Mouse (Mus musculus) frontal cortex, adult 2 months (tissue): Measurements from ENCODE around the gene Abca2. TPM values are rescaled to one million over a fixed set of nuclear protein-coding genes. Genes with fewer than 3 reads are reported as not detected.
A peak's percentile ranks its signal among the peaks of the same experiment; 100 is the strongest.

Source experiments
- DNase-seq, 2 experiments: peaks; one replicate each; pipeline ENCODE4 v3.0.0; 2022; ENCODE audit warnings: low spot score in 1 of 2; ENCODE audit errors: extremely low spot score in 1 of 2
- polyA plus RNA-seq: library from polyadenylated mRNA; depleted of rRNA; stranded (reverse); fragments of >200 nt; gene quantifications from 2 replicates; pipeline ENCODE4 v1.2.3, GENCODE M21; 2012

The Abca2 gene
- polyA plus RNA-seq, 1 experiment: 107 TPM

DNA sequence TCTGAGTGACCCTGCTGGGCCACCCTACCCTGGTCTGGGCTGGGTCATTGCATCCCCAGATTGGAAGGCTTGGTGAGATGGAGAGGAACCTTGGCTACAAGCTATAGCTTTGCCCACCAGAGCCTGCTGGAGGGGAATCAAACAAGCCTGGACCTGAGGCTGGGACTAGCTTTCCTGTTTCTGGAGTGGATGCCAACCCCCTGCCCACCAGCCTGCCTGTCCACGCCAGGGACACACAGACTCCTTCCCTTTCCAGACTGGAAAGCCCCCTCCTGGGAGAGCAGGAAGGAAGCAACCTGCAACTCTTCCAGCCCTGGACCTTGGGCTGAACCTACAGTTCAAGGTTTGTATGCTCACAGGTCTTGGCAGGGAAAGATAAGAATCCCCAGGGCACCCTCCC, 4.9 kb upstream of the Abca2 start:
- no peak for DNase-seq

DNA sequence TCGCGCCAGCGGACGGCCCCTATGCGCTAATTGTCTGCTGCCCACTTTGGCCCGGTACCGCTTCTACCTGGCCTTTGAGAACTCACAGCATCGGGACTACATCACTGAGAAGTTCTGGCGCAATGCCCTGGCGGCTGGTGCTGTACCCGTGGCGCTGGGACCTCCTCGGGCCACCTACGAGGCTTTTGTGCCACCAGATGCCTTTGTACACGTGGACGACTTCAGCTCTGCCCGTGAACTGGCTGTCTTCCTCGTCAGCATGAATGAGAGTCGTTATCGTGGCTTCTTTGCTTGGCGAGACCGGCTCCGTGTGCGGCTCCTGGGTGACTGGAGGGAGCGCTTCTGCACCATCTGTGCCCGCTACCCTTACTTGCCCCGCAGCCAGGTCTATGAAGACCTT, 3.0 kb upstream of the Abca2 start:
- no peak for DNase-seq

DNA sequence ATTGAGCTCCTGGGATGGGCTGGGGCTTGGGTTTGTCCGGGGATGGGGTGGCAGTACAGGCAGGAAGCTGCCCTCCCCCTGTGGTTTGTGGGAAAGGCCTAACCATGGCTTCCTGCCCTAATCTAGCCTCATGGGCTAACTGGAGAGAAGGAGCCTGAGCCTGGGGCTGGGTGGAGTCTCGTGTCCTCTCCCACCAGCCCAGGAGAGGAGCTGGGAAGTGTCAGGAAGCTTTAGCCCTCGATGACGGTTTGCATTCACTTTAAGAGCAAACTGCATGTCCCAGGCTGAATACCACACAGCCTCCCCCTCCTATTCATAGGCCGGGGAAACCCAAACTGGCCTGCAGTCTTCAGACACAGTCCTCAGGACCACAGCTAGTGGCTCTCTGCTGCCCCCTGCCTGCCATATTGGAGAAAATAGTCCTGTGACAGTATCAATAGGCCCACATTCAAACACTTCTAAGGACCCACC, 1.7 kb upstream of the Abca2 start:
- peak in 1 of 2 experiments; percentile 77 for DNase-seq

DNA sequence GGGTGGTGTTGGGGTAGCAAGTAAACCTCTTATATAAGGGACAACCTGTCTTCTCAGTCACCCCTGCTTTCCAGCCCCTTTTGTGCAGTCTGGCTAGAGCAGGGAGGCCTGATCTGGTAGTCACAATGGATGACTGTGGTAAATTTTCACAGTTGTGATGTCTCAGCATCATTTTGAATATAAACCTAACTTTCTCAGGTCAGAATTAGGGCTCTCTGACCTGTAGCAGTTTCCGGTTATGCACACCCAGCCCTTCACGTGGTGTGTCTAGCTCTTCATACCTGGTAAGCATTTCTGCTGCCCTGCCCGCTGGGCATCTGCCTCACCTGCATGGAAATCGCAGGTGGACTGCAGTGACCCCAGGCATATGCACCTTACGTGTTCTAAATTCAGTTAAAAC, 1.2 kb upstream of the Abca2 start:
- no peak for DNase-seq

DNA sequence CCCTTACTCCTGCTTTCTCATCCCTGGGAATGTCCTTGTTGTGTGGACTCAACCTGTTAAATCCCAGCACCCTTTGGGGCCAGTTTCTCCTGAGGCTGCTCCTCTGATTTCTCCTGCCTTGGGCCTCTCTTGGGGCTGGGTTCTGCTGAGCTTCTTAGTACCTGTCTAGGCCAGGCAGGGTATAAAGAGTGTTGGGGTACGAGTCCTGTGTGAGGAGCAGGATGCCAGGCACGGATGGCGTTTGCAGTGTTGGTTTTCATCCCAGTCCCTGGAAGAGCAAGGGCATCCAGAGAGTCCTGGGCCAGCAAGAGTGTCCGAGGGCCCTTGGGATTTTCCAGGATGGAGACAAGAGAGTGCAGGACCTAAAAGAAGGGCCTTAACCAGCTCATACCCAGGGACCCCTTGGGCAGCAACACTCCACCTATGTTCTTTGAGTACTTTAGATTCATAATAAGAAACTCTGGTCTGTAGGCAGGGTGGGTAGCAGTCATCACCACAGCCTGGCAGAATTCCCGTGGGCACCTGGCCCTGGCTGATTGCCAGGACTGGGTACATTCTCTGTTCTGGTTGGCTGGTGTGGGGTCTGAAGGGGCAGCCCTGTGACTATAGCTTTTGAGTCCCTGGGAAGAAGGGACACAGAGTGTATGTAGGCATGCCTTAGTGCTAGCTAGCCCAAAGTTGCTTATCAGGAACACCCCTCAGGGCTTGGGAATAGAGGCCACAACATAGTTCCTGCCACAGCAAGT, 1.1 kb downstream of the Abca2 start:
- DNase-seq: peak in 1 of 2 experiments; percentile 40

DNA sequence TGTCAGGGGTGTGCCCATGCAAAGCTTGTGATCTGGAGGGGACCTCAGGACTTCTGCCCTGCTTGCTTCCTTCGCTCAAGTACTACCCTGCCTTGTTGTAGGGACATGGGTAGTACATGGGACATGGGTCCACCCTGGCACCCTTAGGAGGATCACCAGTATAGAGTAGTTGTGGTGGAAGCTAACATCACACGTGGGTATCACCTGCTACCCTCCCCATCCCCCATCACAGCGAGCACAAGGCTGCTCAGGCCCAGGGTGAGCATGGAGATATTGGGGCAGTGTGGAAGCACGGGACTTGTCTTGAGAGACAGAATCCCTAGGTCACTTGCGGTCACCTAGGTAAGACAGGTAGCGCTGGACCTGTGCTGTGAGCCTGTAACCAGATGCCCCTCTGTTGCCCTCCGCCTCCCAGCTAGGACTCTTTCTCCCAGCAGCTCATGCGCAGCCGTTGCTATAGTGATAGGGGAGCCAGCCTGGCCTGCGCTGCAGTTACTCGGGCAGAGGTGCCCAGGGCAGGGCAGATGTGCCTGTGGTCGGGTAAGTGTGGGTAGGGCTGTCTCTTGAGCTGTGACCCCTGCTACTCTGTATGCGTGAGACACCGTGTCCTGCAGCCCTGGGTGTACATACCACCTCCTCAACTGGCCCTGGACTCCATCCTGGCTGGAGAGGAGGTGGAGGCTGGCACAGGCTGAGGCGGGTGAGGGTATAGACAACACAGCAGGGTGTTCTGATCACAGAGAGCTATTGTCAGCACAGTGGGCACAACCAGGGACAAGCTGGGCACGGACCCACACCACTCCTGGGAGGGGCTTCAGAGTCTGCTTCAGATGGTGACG, 2.1 kb downstream of the Abca2 start:
- DNase-seq: peak in 1 of 2 experiments; percentile 35

DNA sequence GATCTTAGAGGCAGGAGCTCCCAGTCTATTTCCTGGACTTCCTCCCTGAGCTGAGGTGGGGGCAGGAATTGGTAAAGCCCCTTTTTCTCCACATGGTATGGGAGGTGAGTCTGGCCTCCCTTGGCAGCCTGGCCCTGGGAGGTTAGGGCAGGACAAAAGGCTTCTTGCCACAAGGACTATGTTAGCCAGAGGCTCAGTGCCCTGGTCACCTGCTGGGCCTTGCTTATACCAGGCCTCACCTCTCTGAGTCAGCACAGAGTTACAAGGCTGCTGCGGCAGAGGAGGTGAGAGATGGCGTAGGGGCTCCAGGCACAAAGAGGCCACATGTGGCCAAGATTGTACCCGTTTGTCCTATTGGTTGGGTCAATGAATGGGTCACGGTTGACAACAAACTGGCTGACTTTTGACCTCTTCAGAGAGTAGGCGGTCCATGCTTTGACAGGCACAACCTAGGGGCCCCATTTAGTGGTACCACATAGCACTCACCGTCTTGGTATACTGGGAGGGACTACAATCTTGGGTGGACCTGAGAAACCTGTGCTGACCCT, 2.9 kb downstream of the Abca2 start:
- no peak for DNase-seq

DNA sequence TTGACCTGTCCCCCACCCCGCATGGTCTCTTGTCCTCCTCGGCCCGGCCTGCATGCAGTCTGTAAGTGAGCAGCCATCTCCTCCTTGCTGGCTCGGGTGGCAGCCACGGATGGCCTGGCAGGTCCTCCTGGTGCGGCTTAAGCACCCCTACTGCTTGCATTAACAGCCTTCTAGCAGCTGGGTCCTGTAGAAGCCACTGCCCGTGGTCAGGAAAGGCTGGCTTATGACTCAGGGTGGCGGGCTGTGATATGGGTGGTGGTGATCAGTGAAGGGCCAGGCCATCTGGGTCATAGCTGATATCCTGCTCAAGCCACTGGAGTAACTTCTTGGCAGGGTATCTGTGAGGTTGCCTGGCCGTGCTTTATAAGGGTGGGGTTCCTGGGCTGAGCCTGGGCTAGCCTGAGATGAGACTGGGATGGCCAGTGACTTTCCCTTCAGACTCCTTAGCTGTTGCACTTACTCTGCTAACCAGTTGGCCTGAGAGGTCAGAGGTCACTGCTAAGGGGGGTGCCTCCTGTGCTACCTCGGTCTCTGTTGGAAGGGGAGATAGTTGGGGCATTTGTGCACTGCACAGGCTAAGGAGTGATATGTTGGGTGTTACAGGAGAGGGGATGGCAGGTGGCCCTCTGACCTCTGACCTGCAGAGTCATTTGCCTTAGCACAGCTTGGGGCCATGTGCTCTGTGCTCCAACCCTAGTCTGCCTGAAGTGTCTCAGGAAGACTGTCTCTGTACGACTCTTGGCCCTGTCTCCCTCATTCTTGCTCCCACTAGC, 4.0 kb downstream of the Abca2 start:
- DNase-seq: no peak

DNA sequence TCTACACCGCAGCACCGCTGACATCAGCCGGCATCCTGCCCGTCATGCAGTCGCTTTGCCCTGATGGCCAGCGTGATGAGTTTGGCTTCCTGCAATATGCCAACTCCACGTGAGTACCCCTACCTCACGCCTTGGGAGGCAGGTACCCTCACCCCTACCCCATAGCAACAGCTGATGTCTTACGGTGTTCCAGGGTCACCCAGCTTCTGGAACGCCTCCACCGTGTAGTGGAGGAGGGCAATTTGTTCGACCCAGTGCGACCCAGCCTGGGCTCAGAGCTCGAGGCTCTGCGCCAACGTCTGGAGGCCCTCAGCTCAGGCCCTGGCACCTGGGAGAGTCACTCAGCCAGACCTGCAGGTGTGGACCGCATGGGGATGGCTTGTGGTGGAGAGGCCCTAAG, 4.6 kb downstream of the Abca2 start:
- no peak for DNase-seq

DNA sequence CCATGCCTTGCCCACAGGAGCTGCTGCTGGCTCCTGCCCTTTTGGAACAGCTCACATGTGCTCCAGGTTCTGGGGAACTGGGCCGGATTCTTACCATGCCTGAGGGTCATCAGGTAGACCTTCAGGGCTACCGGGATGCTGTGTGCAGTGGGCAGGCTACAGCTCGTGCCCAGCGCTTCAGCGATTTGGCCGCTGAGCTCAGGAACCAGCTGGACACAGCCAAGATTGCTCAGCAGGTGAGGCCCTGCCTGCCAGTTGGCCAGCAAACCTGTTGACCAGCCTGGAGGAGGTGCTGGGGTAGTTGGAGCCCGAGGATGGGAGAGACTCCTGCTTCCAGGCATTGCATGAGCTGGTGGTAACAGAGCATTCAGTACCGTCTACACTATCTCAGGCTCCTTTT, 5.8 kb downstream of the Abca2 start:
- no peak for DNase-seq

DNA sequence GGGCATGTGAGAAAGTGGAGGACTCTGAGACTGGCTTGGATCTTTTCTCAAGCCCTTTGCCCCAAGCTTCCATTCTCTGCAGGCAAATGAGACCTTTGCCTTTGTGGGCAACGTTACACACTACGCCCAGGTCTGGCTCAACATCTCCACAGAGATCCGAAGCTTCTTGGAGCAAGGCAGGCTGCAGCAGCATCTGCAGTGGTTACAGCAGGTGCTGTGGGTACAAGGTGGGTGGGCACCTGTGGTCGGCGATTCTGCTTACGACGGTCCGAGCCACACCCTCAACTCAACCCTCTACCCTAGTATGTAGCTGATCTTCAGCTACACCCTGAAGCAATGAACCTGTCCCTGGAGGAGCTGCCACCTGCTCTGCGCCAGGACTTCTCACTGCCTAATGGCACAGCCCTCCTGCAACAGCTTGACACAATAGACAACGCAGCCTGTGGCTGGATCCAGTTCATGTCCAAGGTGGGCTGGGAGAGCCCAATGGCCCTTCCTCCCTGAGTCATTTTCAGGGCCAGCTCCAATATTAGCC, 7.8 kb downstream of the Abca2 start:
- DNase-seq: no peak

DNA sequence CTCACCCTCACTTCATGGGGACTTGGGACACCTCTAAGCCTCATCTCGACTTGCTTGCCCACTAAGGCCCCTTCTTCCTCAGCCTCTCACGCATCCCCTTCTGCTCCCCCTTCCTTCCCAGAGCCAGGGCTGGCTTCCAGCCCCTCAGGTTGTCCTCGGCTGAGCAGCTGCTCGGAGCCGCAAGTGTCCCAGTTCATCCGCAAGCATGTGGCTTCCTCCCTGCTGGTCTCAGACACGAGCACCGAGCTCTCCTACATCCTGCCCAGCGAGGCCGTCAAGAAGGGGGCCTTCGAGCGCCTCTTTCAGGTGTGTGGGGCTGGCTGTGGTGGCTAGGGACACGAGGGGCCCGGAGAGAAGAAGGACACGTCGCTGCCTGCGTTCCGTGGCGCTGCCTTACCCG, 12.6 kb downstream of the Abca2 start:
- no peak for DNase-seq

DNA sequence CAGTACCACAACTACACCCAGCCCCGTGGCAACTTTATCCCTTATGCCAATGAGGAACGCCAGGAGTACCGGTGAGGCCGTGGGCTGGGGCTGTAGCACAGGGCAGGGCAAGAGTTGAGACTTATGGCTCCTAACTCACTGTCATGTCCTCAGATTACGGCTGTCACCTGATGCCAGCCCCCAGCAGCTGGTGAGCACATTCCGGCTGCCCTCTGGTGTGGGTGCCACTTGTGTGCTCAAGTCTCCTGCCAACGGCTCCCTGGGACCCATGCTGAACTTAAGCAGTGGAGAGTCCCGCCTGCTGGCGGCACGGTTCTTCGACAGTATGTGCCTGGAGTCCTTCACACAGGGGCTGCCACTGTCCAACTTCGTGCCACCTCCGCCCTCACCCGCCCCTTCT, 14.2 kb downstream of the Abca2 start:
- no peak for DNase-seq

DNA sequence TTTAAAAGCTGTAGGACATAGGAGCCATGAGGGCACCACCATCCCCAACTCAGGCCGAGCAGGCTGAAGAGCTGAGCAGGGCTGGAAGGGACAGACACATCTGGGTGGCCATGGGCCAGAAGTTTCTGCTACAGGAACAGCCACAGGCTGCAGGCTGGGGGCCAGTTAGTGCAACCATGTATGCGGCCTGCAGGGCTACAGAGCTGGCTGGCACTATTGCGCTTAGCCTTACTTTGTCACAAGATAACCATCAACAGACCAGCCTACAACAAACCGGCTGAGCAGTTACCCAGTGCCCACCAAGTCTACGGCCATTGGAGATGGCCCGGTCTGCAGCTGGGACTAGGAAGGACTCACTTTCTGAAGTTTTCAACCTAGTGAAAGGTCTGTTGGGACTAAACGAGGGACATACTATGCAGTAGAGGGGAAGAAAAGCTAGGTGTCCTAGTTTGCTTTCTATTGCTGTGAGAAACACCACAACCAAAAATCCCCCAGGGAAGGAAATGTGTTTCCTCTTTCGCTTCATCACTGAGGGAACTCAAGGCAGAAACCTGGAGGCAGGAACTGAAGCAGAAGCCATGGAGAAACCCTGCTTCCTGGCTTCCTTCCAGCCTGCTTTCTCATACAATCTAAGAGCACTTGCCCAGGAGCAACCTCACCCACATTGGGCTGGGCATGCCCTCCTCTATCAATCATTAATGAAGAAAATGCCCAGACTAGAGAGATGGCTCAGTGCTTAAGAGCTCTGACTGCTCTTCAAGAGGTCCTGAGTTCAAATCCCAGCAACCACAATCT, 22.5 kb downstream of the Abca2 start:
- no peak for DNase-seq

DNA sequence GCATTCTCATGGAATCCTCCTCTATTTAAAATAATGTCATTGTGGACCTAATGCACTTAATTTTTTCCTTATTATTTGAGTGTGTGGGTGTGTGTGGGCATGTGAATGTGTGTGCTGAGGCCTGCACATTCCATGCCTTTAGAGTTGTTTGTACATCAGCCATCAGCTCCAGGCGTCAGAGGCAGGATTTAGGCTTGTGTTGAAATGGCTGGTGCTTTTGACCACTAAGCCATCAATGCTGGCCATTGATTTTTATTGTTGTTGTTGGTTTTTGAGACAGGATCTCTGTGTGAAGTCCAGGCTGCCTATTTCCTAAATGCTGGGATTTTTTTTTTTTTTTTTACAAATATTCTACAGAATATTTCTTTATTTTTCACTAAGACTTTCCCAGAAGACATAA, 24.4 kb downstream of the Abca2 start:
- no peak for DNase-seq

DNA sequence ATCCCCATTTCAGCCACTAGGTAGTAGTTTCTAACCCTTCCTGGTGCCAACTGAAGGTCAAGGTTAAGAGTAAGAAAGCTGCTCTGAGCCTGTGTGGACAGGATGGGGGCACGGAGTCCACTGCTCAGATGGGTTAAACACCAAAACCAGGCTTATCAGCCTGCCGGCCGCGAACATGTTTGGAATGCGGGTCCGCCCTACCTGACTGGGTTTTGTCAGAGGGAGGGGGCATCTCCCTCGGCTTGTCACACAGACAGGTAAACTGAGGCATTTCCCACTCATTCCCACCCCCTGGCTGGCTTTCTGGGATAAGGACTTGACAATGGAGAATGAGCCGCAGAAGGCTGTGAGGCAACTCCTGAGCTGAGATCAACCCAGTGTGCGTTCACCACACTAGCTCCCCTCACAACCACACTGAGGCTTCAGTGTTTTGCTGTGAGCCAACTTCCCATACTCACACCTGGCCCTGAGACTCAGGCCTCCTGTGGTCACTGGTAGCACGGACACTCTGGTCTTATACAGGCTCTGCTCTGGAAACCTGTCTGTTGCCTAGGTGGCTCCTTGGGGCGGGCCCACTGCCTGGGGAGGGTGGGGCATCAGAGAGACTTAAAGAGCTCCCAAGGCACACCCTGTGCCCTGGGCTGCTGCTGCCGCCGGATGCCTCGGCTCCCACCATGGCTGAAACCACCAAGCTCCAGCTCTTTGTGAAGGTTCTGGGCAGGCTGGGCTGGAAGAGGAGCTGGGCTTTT, 27.9 kb downstream of the Abca2 start, which contains the start of gene Clic3:
Gene Clic3 (plus strand): TSS at position 634 of the 749 bp plus-strand sequence.
- DNase-seq: no peak

DNA sequence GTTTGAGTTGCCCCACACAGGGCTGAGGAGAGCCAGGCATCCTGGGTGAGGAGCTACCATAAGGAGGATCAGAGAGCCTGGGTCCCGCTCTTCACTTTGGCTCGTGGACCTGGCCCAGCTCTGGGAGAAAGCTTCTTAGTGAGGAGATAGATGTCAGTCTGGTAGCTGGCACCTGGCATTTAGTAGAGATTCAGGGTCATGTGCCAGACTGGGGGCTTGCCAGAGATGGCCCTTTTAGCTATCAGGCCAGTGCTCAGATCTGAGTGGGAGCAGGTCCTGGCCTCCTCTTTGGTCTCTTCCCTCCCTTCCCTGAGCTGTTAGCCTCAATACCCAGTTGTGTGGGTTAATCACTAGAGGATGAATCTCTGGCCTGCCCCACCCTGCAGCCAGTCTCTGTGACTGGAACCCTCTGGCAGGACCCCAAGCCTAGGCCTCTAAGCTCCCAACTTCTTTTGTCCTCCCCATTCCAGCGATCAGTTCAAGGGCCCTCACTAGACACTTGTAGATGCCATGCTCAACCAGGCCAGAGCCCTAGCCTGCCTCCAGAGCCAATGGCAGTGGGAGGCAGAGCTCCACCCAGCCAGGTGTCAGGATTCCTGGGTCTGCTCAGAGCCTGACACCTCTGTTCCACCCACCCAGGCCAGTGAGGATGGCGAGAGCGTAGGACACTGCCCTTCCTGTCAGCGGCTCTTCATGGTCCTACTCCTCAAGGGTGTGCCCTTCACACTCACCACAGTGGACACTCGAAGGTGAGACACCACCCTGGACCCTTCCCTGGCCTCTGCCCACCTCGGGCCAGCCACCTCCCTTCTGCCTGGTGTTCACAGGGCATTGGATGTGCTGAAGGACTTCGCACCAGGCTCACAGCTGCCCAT, 28.8 kb downstream of the Abca2 start:
- DNase-seq: no peak

DNA sequence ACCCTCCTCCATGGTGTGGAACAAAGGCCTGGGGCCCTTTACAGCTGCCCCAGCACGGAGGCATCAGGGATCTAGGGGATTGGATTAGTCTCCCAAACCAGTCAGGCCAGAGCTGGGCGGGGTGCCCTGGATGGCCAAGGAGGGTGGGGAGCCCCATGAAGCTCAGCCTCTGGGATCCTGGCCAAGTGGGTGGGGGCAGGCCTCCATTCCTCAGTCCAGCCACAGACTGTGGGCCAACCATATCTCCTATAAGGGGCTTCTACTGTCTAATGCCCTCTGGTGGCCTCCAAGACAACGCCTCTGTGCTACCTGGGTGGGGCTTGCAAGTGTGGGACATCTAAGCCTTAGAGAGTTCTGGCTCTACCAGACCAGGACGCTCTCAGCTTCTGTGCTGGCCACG, 30.4 kb downstream of the Abca2 start:
- DNase-seq: no peak
